Mouse (Mus musculus) brain, embryonic 18.5 days (tissue): ENCODE results near the gene Ddx5.
A peak's percentile ranks its signal among the peaks of the same experiment; 100 is the strongest.
"Not testable (repeated sequence)": the region's sequence is repeated elsewhere in the genome, so short reads cannot be mapped to it uniquely, and the experiment has no call there.

Experiments used
- DNase-seq: peaks from one replicate; pipeline ENCODE4 v3.0.0-alpha.2; 2012; ENCODE audit warnings: low read depth, low spot score

The Ddx5 gene

GRCm38 (mm10) chr11:106762139-106762799, 26.7 kb downstream of the Ddx5 start:
- DNase-seq = no peak

- DNase-seq = no peak
These were observed 28.5 kb downstream of the Ddx5 start for GRCm38 (mm10) chr11:106760511-106760910.

- no peak for DNase-seq
These were observed 30.0 kb downstream of the Ddx5 start for GRCm38 (mm10) chr11:106759028-106759427.

GRCm38 (mm10) chr11:106755583-106755982, 33.4 kb downstream of the Ddx5 start:
- DNase-seq = no peak

- DNase-seq = no peak
These were observed 35.7 kb downstream of the Ddx5 start for GRCm38 (mm10) chr11:106753314-106753713.

- no peak for DNase-seq
These were observed 36.9 kb downstream of the Ddx5 start for GRCm38 (mm10) chr11:106752103-106752502.

GRCm38 (mm10) chr11:106751039-106752018, 37.7 kb downstream of the Ddx5 start, which contains the start of gene Milr1:
Milr1 (plus strand) TSS chr11:106751226.
- DNase-seq = no peak

GRCm38 (mm10) chr11:106750121-106750751, 38.7 kb downstream of the Ddx5 start, which contains the start of gene Pecam1:
Pecam1 (minus strand) TSS chr11:106750628.
- DNase-seq = no peak

- DNase-seq = not testable (repeated sequence)
These were observed 39.3 kb downstream of the Ddx5 start for GRCm38 (mm10) chr11:106749557-106750120.

- no peak for DNase-seq
These were observed 44.0 kb downstream of the Ddx5 start for GRCm38 (mm10) chr11:106744949-106745348.

- DNase-seq = peak; percentile 30
These were observed 46.6 kb downstream of the Ddx5 start for GRCm38 (mm10) chr11:106742388-106742841.

GRCm38 (mm10) chr11:106741826-106742225, 47.2 kb downstream of the Ddx5 start:
- DNase-seq = no peak

GRCm38 (mm10) chr11:106741232-106741631, 47.8 kb downstream of the Ddx5 start:
- DNase-seq = peak; percentile 46

- DNase-seq = not testable (repeated sequence)
These were observed 48.3 kb downstream of the Ddx5 start for GRCm38 (mm10) chr11:106740724-106741123.

GRCm38 (mm10) chr11:106739116-106739515, 49.9 kb downstream of the Ddx5 start:
- no peak for DNase-seq

GRCm38 (mm10) chr11:106737178-106737621, 51.8 kb downstream of the Ddx5 start:
- peak; percentile 40 for DNase-seq

- no peak for DNase-seq
These were observed 52.4 kb downstream of the Ddx5 start for GRCm38 (mm10) chr11:106736614-106737013.

GRCm38 (mm10) chr11:106730714-106731113, 58.3 kb downstream of the Ddx5 start:
- DNase-seq = no peak
